Comparison of ENCODE assay signal across 16 mouse cellular contexts in the genomic region with DNA sequence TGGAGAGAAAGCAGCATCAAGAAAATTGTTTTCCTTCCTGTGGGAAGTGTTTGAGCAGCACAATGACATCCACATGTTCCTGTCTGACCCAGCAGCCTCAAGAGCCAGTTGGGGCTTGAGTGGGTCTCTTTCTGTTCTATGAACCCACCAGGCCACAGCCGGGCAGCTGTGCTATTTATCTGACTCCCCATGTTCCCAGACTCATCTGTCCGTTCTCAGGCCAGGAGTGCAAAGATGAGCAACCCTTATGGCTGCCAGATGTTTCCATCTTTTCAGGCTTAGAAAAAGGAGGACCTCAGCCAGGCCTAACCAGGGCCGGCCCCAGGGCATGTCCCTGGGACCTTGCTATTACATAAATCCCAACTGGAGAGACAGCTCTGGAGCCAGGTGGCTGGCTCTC.
"Had no signal": no experiment of that assay in that cellular context is flagged by ENCODE, and none has a peak within 500 bp of the region (broad histone marks: within the 10 kb centered on the region; RNA-seq: fewer than 3 reads in every experiment).

No protein-coding gene starts in this region.

- ATAC-seq: lung, postnatal 0 days; midbrain, embryonic 15.5 days had no signal

- DNase-seq: kidney, postnatal 25 days; layer of hippocampus, postnatal 36 days; liver, embryonic 13.5 days; lung, embryonic 14.5 days; lung, postnatal 36 days; thymus, adult 2 months; thymus, postnatal 14 days; thymus, postnatal 4 days had no signal

- H3K27me3 ChIP-seq: liver, embryonic 13.5 days; megakaryocyte, embryonic 14.5 days; midbrain, embryonic 12.5 days; midbrain, embryonic 15.5 days had no signal

- H3K9me3 ChIP-seq: liver, embryonic 13.5 days; megakaryocyte, embryonic 14.5 days; midbrain, embryonic 12.5 days; midbrain, embryonic 15.5 days had no signal

- H3K4me1 ChIP-seq: liver, embryonic 13.5 days; midbrain, embryonic 12.5 days; midbrain, embryonic 15.5 days had no signal

- H3K36me3 ChIP-seq: liver, embryonic 13.5 days; midbrain, embryonic 12.5 days; midbrain, embryonic 15.5 days had no signal

- H3K9ac ChIP-seq: liver, embryonic 13.5 days; lung, embryonic 14.5 days; midbrain, embryonic 12.5 days; midbrain, embryonic 15.5 days had no signal

- H3K4me3 ChIP-seq: left cerebral cortex, adult 2 months; liver, embryonic 13.5 days; megakaryocyte, embryonic 14.5 days; midbrain, embryonic 12.5 days; midbrain, embryonic 15.5 days; myocyte had no signal

- H3K4me2 ChIP-seq: liver, embryonic 13.5 days; lung, embryonic 14.5 days; midbrain, embryonic 12.5 days; midbrain, embryonic 15.5 days had no signal

- H3K27ac ChIP-seq: kidney, postnatal 0 days; left cerebral cortex, adult 2 months; liver, embryonic 13.5 days; midbrain, embryonic 12.5 days; midbrain, embryonic 15.5 days; stomach, postnatal 0 days had no signal
